Mouse (Mus musculus) left cerebral cortex, adult 9 months (tissue): ENCODE results near the gene Mpv17l2.

Source experiments
- DNase-seq, 2 experiments: peaks; one replicate each; pipeline ENCODE4 v3.0.0; 2022; ENCODE audit warnings: low spot score in 2 of 2

Gene Mpv17l2

DNA sequence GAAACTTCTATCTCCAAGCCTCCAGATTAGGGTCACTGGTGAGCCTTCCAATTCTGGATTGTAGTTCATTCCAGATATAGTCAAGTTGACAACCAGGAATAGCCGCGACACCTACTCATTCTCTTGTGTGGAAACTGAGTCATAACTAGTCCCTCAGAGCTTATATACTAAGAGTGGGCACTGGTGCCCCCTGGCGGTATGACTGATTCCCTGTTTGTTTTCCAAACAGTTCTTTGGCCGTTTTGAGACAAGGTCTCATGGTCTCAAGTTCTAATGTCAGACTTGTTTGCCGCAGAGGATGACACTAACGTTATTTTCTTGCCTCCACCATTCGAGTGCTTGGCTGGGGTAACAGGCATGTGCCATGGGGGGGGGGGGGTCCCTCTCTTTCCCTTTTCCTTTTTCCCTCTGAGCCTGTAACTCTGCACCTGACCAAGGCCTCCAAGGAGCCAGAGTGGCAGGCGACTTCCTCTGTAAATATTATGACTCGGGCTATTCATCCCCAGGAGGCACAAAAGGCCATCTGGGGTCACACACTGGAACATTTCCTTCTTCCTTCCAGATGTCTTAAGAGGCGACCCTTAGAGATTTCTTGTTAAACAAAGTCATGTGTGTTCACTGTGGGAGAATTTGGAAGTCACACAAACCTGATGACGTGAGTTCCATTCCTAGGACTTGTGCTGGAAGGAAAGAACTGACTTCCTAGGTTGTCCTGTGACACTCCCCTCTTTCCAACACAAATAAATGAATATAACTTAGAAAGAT, 8.6 kb downstream of the Mpv17l2 start:
- DNase-seq: peak; percentile 40 to 86

GRCm38 (mm10) chr8:70750128-70750680, 10.5 kb downstream of the Mpv17l2 start:
- peak; percentile 15 to 39 for DNase-seq

- DNase-seq: peak in 1 of 2 experiments; percentile 2
Observed at GRCm38 (mm10) chr8:70749097-70749674, 11.6 kb downstream of the Mpv17l2 start.

DNA sequence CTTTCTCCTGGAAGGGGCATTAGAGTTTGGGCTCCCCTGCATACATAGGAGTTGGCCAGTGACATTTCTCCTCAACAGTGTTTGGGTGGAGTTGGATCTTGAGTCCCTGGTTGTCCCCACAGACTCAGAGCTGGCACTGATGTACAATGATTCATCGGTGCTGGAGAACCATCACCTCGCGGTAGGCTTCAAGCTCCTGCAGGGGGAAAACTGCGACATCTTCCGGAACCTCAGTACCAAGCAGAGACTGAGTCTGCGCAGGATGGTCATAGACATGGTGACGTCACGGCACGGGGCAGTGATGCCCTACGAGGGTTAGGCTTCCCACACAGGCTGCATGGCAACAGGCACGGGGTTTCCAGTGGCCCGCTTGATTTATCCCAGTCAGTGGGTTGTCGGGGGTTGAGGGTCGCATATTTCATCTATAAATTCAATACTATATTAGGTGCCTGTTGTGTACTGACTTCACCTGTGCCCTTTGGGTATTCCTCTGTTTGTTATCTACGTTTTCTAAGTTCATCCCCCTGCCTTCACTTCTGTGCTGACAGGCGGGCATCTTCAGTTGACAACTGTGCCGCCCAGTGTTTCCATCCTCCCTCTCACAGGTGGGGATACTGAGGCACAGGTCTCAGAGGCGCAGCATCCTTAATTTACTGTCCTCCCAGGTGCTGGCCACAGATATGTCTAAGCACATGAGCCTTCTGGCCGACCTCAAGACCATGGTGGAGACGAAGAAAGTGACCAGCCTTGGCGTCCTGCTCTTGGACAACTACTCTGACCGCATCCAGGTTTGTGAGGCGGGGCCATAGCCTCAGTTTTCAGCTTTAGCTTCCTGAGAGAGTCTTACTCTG, 12.3 kb downstream of the Mpv17l2 start:
- no peak for DNase-seq

DNA sequence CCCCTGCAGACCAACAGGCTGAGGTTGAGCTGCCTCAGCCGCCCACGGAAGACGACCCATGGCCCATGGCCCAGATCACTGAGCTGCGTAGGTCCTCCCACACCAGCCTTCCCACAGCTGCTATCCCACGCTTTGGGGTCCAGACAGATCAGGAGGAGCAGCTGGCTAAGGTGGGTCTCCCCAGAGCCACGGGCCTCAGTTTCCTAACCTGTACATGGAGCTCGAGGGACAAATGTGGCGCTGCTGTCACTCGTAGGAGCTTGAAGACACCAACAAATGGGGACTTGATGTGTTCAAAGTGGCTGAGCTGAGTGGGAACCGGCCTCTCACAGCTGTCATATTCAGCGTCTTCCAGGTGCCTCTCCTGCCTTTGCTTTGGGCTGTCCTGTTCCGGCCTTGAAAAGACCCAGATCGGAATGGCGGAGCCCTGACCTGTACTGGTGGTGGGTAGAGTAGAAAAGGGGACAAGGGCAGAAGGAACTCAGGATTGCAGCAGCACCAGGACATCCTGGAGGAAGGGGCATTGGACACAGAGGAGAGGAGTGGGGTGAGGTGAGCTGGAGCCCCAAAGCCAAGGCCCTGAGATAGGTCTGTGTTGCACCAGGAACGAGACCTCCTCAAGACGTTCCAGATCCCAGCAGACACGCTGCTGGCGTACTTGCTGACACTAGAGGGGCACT, 13.4 kb downstream of the Mpv17l2 start:
- no peak for DNase-seq

- no peak for DNase-seq
Observed at GRCm38 (mm10) chr8:70746676-70747075, 14.1 kb downstream of the Mpv17l2 start.

- DNase-seq: no peak
Observed at GRCm38 (mm10) chr8:70745691-70746220, 15.0 kb downstream of the Mpv17l2 start.

GRCm38 (mm10) chr8:70744806-70745205, 15.9 kb downstream of the Mpv17l2 start:
- no peak for DNase-seq

GRCm38 (mm10) chr8:70743656-70744590, 16.8 kb downstream of the Mpv17l2 start:
- peak in 1 of 2 experiments; percentile 60 for DNase-seq

DNA sequence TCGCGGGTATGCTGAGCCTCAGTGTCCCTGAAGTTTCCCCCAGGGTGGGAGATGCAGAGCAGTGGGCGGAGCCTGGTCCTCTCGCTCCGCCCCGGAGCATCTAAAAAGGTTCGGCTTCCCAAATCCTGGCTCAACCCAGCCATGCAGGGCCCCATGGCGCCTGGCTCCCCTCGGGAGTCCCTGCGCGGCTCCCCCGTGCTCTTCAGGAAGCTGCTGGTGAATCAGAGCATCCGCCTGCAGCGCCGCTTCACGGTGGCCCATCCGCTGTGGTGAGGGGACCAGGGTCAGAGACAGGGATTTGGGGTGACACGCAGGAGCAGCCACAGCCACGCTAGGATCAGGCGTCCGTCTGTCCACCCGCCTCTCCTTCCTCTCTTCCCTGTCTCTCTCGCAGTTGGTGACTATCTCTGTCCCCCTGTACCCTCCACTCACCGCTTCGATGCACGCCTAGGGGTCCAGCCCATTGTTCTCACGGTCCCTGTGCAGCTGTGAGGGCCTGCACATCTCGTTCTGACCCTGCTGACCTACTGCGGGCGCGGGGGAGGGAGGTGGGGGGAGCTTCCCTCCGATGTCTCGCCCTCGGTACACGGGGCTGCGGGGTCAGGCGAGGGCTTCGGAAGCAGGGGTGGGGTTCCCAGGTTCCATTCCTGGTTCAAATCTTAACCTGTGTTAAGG, 17.6 kb downstream of the Mpv17l2 start:
- DNase-seq: no peak

DNA sequence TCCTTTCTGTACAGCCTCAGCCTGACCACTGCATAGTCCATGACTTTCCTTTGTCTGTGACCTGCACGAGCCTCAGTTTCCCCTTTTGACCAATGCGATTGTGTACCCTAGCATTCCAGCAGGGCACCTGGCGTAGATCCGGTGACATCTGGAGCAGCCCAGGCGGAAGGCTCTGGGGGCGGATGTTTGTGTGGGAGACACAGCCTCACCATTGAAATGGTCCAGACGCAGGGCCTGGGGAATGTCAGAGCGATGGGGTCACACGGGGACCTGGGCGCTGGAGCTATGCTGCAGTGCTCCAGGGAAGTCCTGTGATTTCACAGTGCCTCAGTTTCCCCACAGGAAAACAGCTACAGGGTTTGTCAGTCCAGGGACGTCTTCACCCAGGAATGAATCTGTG, 18.6 kb downstream of the Mpv17l2 start:
- no peak for DNase-seq

DNA sequence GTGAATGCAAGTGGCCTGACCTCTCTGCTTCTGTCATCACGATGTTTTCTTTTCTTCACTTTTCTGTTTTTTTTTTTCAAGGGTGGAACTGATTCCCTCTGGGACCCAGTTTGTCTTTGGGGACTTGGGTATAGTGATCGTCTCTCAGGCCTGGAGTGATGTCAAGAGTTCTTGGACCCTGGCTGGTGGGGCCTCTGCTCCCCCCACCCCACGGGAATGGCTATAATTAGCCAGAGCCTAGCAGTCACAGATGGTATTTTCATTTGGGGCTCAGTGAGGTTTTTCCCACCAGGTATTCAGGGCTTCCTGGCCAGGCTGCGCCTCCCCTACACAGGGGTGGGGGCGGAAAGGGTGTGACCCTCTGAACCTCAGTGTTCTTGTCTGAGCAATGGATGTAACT, 19.1 kb downstream of the Mpv17l2 start:
- DNase-seq: no peak

DNA sequence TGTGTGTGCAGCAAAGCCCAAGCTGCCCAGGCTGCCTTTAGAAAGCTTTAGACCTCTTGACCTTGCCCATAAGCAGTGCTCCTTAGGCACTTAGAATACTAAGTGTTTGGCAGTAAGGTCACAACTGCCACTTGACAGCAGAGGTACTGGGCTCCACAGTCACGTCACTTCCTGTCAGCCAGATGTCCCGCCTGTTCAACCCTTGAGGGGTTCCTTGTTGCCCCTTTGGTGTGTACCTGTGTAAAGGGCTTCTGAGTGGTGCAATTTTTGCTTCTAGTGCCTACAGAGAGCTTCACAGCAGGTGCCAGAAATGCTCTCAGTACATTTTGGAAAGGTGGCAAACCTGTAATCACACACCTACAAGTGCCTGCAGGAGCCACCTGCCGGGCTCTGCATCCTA, 22.5 kb downstream of the Mpv17l2 start:
- DNase-seq: no peak

- no peak for DNase-seq
Observed at GRCm38 (mm10) chr8:70737705-70738104, 23.0 kb downstream of the Mpv17l2 start.

GRCm38 (mm10) chr8:70730956-70731355, 29.8 kb downstream of the Mpv17l2 start:
- DNase-seq: no peak

DNA sequence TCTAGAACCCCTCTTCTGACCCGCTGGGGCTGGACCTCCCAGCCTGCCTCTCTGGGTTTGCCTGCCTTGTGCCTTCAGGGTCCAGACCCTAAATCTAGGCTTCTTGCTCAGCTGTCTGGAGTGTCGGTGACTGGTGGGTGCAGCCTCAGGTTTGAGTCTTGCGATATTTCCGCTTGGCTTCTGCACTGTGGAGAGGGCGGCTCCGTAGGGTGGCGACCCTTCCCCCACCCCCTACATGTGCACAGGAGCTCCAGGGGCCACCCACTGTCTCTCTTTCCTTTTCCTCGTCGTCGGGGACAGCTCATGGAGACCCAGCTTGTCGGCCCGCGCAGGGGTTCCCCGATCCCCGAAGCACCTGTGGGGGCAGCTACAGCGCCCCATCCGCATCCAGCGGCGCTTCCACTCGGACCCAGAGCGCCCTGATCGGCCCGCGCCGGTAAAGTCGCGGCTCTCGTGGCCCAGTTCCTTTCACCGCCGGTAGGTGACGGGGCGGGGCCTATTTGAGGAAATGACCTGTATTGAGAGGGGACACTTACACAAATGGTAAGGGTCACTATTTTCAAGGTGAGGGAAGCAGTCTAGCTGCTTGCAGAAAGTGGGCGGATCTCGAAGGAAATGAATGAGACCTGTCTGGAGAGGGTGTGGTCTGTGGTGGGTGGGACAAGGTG, 30.8 kb downstream of the Mpv17l2 start:
- no peak for DNase-seq

DNA sequence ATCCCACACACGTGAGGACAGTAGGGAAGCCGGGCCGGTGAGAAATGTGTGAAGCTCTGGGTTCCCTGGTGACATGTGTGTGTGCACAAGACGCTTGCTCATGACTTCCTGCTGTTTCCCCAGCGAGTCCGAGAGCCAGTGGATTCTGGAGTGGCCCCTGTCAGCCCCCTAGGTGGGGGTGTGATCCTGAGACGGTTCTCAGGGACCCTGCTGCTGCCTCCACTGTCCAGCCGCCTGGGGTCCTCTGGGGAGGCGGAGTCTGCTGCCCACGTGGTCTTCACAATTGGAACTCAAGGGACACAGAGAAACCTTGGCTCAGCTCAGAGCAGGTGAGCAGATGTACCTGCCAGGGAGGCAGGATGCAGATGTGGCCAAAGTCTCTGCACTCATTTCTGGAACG, 34.0 kb downstream of the Mpv17l2 start:
- no peak for DNase-seq

- no peak for DNase-seq
Observed at GRCm38 (mm10) chr8:70725792-70726447, 34.8 kb downstream of the Mpv17l2 start.

DNA sequence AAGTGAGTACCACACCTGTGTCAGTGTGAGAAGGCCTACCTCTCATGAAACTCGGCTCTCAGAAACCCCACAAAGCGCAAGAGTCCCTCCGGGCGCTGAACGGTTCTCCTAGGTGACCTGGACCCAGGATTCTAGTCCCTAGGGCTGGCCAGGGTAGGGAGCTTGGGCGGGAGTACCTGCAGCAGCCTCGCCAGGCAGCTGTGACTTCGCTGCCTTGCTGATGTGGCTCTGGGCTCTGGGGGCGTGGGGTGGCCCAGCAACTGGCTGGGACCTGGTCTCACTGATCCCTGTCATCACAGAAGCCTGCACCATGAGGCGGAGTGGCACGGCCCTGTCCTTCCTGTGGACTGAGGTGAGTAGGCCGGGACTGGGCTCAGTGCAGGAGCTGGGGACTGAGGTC, 36.5 kb downstream of the Mpv17l2 start:
- DNase-seq: no peak
